In the genomic region with DNA sequence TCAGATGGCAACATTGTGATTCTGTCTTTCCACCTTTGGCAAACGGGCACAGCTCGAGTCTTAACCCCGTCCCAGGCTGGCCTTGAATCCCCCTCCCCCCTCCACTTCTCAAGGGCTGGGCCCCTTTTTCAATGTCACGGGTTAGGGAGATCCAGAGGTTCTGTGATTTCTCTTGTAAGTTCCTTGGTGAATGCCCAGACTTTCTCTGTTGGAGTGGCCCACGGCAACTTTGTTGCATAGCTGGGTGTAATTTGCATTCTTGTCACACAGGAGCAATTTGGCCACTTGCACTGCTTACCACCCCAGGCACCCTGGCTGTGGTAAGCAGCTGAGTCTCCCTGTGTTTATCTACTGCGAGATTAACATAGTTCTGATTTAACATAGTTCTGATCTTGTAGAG, we compare ENCODE assay signal across 7 mouse cellular contexts. TPM values are rescaled to one million over a fixed set of nuclear protein-coding genes. Genes with fewer than 3 reads are reported as not detected.
DNase-seq lines count a peak whose midpoint lies in the region; ATAC-seq lines count a peak whose summit lies in the region.

No protein-coding gene starts in this region.

- H3K9me3 ChIP-seq in hindbrain, embryonic 11.5 days (ENCODE audit: control insufficient read depth, low read length): no peaks in the 10 kb centered on the region
- no peaks in the 10 kb centered on the region for H3K9me3 ChIP-seq in lung, embryonic 15.5 days

- DNase-seq in ovary, postnatal 36 days (ENCODE audit: low spot score): peak; percentile 42
- DNase-seq in ovary, postnatal 10 days (ENCODE audit: low spot score): no peak
- DNase-seq in hindbrain, embryonic 11.5 days (ENCODE audit: low spot score): peak; percentile 48
- no peak for DNase-seq in urinary bladder, postnatal 36 days (ENCODE audit: low spot score in 2 of 2)
- no peak for DNase-seq in frontal cortex, postnatal 36 days (ENCODE audit: low spot score in 2 of 2)
- no peak for DNase-seq in heart, postnatal 25 days (ENCODE audit: low spot score)

- ATAC-seq in hindbrain, embryonic 11.5 days (ENCODE audit: low FRiP score): peak; percentile 18; the same call in 1 of the 2 replicates
- no peak for ATAC-seq in lung, embryonic 15.5 days (ENCODE audit: borderline replicate concordance, extremely low read depth, low FRiP score, low TSS enrichment)

- H3K36me3 ChIP-seq in hindbrain, embryonic 11.5 days (ENCODE audit: control insufficient read depth, insufficient read depth, low read length): no peaks in the 10 kb centered on the region
- H3K36me3 ChIP-seq in lung, embryonic 15.5 days: no peaks in the 10 kb centered on the region

- H3K27ac ChIP-seq in hindbrain, embryonic 11.5 days (ENCODE audit: low read depth, low read length): no peak overlapping the region
- H3K27ac ChIP-seq in lung, embryonic 15.5 days: peak overlapping the region; percentile 14

- peaks cover 2% of the 10 kb centered on the region for H3K4me1 ChIP-seq in hindbrain, embryonic 11.5 days (replicated peaks; ENCODE audit: control insufficient read depth, insufficient read depth, low read length)
- peaks cover 24% of the 10 kb centered on the region for H3K4me1 ChIP-seq in lung, embryonic 15.5 days

- WGBS in hindbrain, embryonic 11.5 days: 9% methylated on average over 6 of the region's 6 CpGs
- 24% methylated on average over 6 of the region's 6 CpGs for WGBS in lung, embryonic 15.5 days

- no peak overlapping the region for H3K4me3 ChIP-seq in hindbrain, embryonic 11.5 days (ENCODE audit: low read depth, low read length)
- no peak overlapping the region for H3K4me3 ChIP-seq in lung, embryonic 15.5 days

- intact Hi-C loops in heart, postnatal 25 days (cut with DNase I): loop anchor here (2.0 kb wide), 1 partner anchor 16 kb away; no protein-coding TSS in a partner anchor

- 0 out of 2 replicates have a peak overlapping the region, but pooled peaks have one; percentile 13 for H3K4me2 ChIP-seq in hindbrain, embryonic 11.5 days (replicated peaks; ENCODE audit: low read depth, low read length)
- H3K4me2 ChIP-seq in lung, embryonic 15.5 days: peak overlapping the region; percentile 77

- H3K27me3 ChIP-seq in hindbrain, embryonic 11.5 days (ENCODE audit: control insufficient read depth, insufficient read depth, low read length): no peaks in the 10 kb centered on the region
- no peaks in the 10 kb centered on the region for H3K27me3 ChIP-seq in lung, embryonic 15.5 days

- H3K9ac ChIP-seq in hindbrain, embryonic 11.5 days (ENCODE audit: low read depth, low read length): 0 out of 2 replicates have a peak overlapping the region, but pooled peaks have one; percentile 11
- no peak overlapping the region for H3K9ac ChIP-seq in lung, embryonic 15.5 days

RNA-seq across cellular contexts. Expression of gene Arhgef18, which starts 1.8 kb away (rescaled TPM):
- 9.2 and 10.9 TPM in 2 replicates for polyA plus RNA-seq in hindbrain, embryonic 11.5 days (2014; fragmentation: Nextera tagmentation; extraction: Ambion mirVana)
- 6.7 and 7.8 TPM in 2 replicates for polyA plus RNA-seq in lung, embryonic 15.5 days (2015; fragmentation: Nextera tagmentation; extraction: Ambion mirVana)
- 10 to 100 TPM; 20.0 to 20.3 TPM for total RNA-seq in heart, postnatal 25 days (2021)

RNA-seq across cellular contexts. Expression of gene A430078G23Rik, which starts 41.4 kb away (rescaled TPM):
- not detected in 2 replicates for polyA plus RNA-seq in hindbrain, embryonic 11.5 days (2014; fragmentation: Nextera tagmentation; extraction: Ambion mirVana)
- 0.08 and 0.59 TPM in 2 replicates for polyA plus RNA-seq in lung, embryonic 15.5 days (2015; fragmentation: Nextera tagmentation; extraction: Ambion mirVana)
- total RNA-seq in heart, postnatal 25 days (2021): under 1 TPM; 0.34 to 0.67 TPM

Comparison
In these comparisons a context has a peak if more than half of its experiments do, and no peak if none do; other contexts are left out.
1. DNase-seq: peak in ovary, postnatal 36 days (single experiment) and hindbrain, embryonic 11.5 days (single experiment); none in ovary, postnatal 10 days (single experiment), urinary bladder, postnatal 36 days (0 of 2), frontal cortex, postnatal 36 days (0 of 2) and heart, postnatal 25 days (single experiment).